Mouse (Mus musculus) forebrain, postnatal 0 days (tissue): Measurements from ENCODE around the gene Abcc2. TPM values are rescaled to one million over a fixed set of nuclear protein-coding genes. Genes with fewer than 3 reads are reported as not detected.

ENCODE experiments used
- ATAC-seq: fragments of 200-750 bp; cut with Nextera tagmentation; 2 replicates; pipeline ENCODE4 v1.8.0; 2017; ENCODE audit warnings: mild to moderate bottlenecking, moderate library complexity
- DNase-seq: peaks from one replicate; pipeline ENCODE4 v3.0.0-alpha.2; 2015
- H3K27ac ChIP-seq: fragments of 300-500 bp; sonication (generic); 2 replicates; pipeline ENCODE4 v1.5.1; 2014; ENCODE audit warnings: low read depth, mild to moderate bottlenecking, antibody characterized with exemption, low read length, moderate library complexity, mixed read lengths
- H3K27me3 ChIP-seq: fragments of 300-500 bp; sonication (generic); 2 replicates; pipeline ENCODE4 v1.6.1; 2014; ENCODE audit warnings: mild to moderate bottlenecking, low read length, mixed read lengths; ENCODE audit not compliant: insufficient read depth
- H3K36me3 ChIP-seq: fragments of 300-500 bp; sonication (generic); 2 replicates; pipeline ENCODE4 v1.6.1; 2014; ENCODE audit warnings: mild to moderate bottlenecking, moderate library complexity; ENCODE audit not compliant: insufficient read depth
- H3K4me1 ChIP-seq: fragments of 300-500 bp; sonication (generic); 2 replicates; pipeline ENCODE4 v1.6.1; 2014; ENCODE audit warnings: antibody characterized with exemption; ENCODE audit not compliant: insufficient read depth
- H3K4me2 ChIP-seq: fragments of 300-500 bp; sonication (generic); 2 replicates; pipeline ENCODE4 v1.6.1; 2014; ENCODE audit warnings: low read depth, mild to moderate bottlenecking, moderate library complexity
- H3K4me3 ChIP-seq: fragments of 300-500 bp; sonication (generic); 2 replicates; pipeline ENCODE4 v1.5.1; 2014; ENCODE audit warnings: low read depth, low read length, mixed read lengths
- H3K9ac ChIP-seq: fragments of 300-500 bp; sonication (generic); 2 replicates; pipeline ENCODE4 v1.6.1; 2014; ENCODE audit warnings: mild to moderate bottlenecking
- H3K9me3 ChIP-seq: fragments of 300-500 bp; sonication (generic); 2 replicates; pipeline ENCODE4 v1.6.1; 2016; ENCODE audit warnings: low read length
- CTCF ChIP-seq: sonication (generic); IDR thresholded peaks from 2 replicates; pipeline ENCODE4 v1.5.1; 2016; ENCODE audit warnings: antibody characterized with exemption, control low read depth, low read depth
- WGBS: fragments of 180-500 bp; shearing (Covaris S2); extraction: QIAGEN DNeasy Blood & Tissue Kit; methylation state at CpG from one replicate; pipeline ENCODE4 v1.1.7; 2014; 5-methylcytosine and 5-hydroxymethylcytosine counted together
- polyA plus RNA-seq: library from polyadenylated mRNA; unstranded; fragments of >200 nt; fragmentation: Nextera tagmentation; extraction: Ambion mirVana; gene quantifications from 2 replicates; pipeline ENCODE4 v1.2.1, GENCODE M21; 2015
- total RNA-seq: library from RNA; depleted of rRNA; stranded (reverse); fragments of >200 nt; gene quantifications from 2 replicates; pipeline ENCODE4 v1.2.3, GENCODE M21; 2014; rRNA removed

Gene Abcc2
- total and polyA plus RNA-seq, 2 experiments from 2014 or later, result 0.02 TPM; not detected in 1

- H3K4me2 ChIP-seq, result no peak overlapping the region
- no peak overlapping the region for H3K27ac ChIP-seq
- no peak overlapping the region for H3K9ac ChIP-seq
- TF ChIP-seq CTCF, result no peak
- H3K9me3 ChIP-seq, result no peaks in the 10 kb centered on the region
- 75% methylated on average over 13 of the region's 13 CpGs for WGBS
- H3K36me3 ChIP-seq, result no peaks in the 10 kb centered on the region
- 0 out of 2 replicates have a peak, but pooled peaks cover 2% of the 10 kb centered on the region for H3K4me1 ChIP-seq
- no peak for DNase-seq
- H3K4me3 ChIP-seq, result no peak overlapping the region
- no peaks in the 10 kb centered on the region for H3K27me3 ChIP-seq
- ATAC-seq, result no peak; the same call in 1 of the 2 replicates
Observed at GRCm38 (mm10) chr19:43884668-43885498, 102.9 kb downstream of the Abcc2 start.

- no peak overlapping the region for H3K27ac ChIP-seq
- no peak overlapping the region for H3K4me3 ChIP-seq
- DNase-seq (no peak), ATAC-seq (no peak)
- no peak overlapping the region for H3K4me2 ChIP-seq
- 78% methylated on average over 12 of the region's 12 CpGs for WGBS
- TF ChIP-seq CTCF, result no peak
- no peak overlapping the region for H3K9ac ChIP-seq
- no peaks in the 10 kb centered on the region for H3K4me1 ChIP-seq
- no peaks in the 10 kb centered on the region for H3K36me3 ChIP-seq
- H3K27me3 ChIP-seq, result no peaks in the 10 kb centered on the region
- H3K9me3 ChIP-seq, result no peaks in the 10 kb centered on the region
Observed at GRCm38 (mm10) chr19:43886371-43887099, 104.5 kb downstream of the Abcc2 start.

- H3K27ac ChIP-seq, result no peak overlapping the region
- no peak overlapping the region for H3K9ac ChIP-seq
- H3K36me3 ChIP-seq, result no peaks in the 10 kb centered on the region
- no peaks in the 10 kb centered on the region for H3K9me3 ChIP-seq
- no peaks in the 10 kb centered on the region for H3K27me3 ChIP-seq
- no peak for TF ChIP-seq CTCF
- H3K4me3 ChIP-seq, result no peak overlapping the region
- no peak overlapping the region for H3K4me2 ChIP-seq
- WGBS, result 85% methylated on average over 5 of the region's 5 CpGs
- ATAC-seq (no peak), DNase-seq (no peak)
- no peaks in the 10 kb centered on the region for H3K4me1 ChIP-seq
Observed at GRCm38 (mm10) chr19:43887242-43887641, 105.2 kb downstream of the Abcc2 start.

- no peaks in the 10 kb centered on the region for H3K27me3 ChIP-seq
- TF ChIP-seq CTCF, result no peak
- no peak overlapping the region for H3K4me3 ChIP-seq
- H3K36me3 ChIP-seq, result no peaks in the 10 kb centered on the region
- no peak overlapping the region for H3K4me2 ChIP-seq
- DNase-seq (no peak), ATAC-seq (no peak)
- H3K4me1 ChIP-seq, result no peaks in the 10 kb centered on the region
- no peaks in the 10 kb centered on the region for H3K9me3 ChIP-seq
- WGBS, result 66% methylated on average over 2 of the region's 2 CpGs
- no peak overlapping the region for H3K27ac ChIP-seq
- H3K9ac ChIP-seq, result no peak overlapping the region
Observed at GRCm38 (mm10) chr19:43887725-43888124, 105.7 kb downstream of the Abcc2 start.

Other genes starting within 250 kb of the Abcc2 start
- gene Nkx2-3, start 169.9 kb upstream of the Abcc2 start, total RNA-seq, result 0.67 and 0.92 TPM in 2 replicates
- gene Nkx2-3, start 169.9 kb upstream of the Abcc2 start, polyA plus RNA-seq, result 1.1 and 1.6 TPM in 2 replicates
- 45.2 and 67.2 TPM in 2 replicates for gene Slc25a28, start 107.3 kb upstream of the Abcc2 start, total RNA-seq
- gene Slc25a28, start 107.3 kb upstream of the Abcc2 start, polyA plus RNA-seq, result 13.1 and 15.6 TPM in 2 replicates
- gene Entpd7, start 92.5 kb upstream of the Abcc2 start, total RNA-seq, result 8.3 and 9.3 TPM in 2 replicates
- gene Entpd7, start 92.5 kb upstream of the Abcc2 start, polyA plus RNA-seq, result 5.9 and 8.4 TPM in 2 replicates
- gene Cutc, start 29.2 kb upstream of the Abcc2 start, total RNA-seq, result 3.1 and 3.4 TPM in 2 replicates
- 7.3 and 7.4 TPM in 2 replicates for gene Cutc, start 29.2 kb upstream of the Abcc2 start, polyA plus RNA-seq
- 18.4 and 20.5 TPM in 2 replicates for gene Cox15, start 29.2 kb upstream of the Abcc2 start, total RNA-seq
- gene Cox15, start 29.2 kb upstream of the Abcc2 start, polyA plus RNA-seq, result 4.1 and 9.1 TPM in 2 replicates
- 8.2 and 12.7 TPM in 2 replicates for gene Dnmbp, start 158.0 kb downstream of the Abcc2 start, total RNA-seq
- 3.3 and 5.2 TPM in 2 replicates for gene Dnmbp, start 158.0 kb downstream of the Abcc2 start, polyA plus RNA-seq
- gene Cpn1, start 204.4 kb downstream of the Abcc2 start, total RNA-seq, result 0.46 and 0.57 TPM in 2 replicates
- 0.36 and 0.74 TPM in 2 replicates for gene Cpn1, start 204.4 kb downstream of the Abcc2 start, polyA plus RNA-seq
- 0.31 TPM in 1 of 2 replicates, not detected in the other for gene Cyp2c23, start 247.0 kb downstream of the Abcc2 start, total RNA-seq
- gene Cyp2c23, start 247.0 kb downstream of the Abcc2 start, polyA plus RNA-seq, result not detected in 2 replicates